Mouse (Mus musculus): Measurements from ENCODE around the gene Cyp2f2. TPM values are rescaled to one million over a fixed set of nuclear protein-coding genes. Genes with fewer than 3 reads are reported as not detected.

Cyp2f2 gene
- polyA plus RNA-seq, 1 experiment from 2014 or later: 0.63 TPM

- peak overlapping the region; percentile 60 for H3K4me3 ChIP-seq
- 77% methylated on average over 5 of the region's 5 CpGs for WGBS
- H3K4me1 ChIP-seq: peaks cover 10% of the 10 kb centered on the region; the same call in 1 of the 2 replicates
- no peaks in the 10 kb centered on the region for H3K27me3 ChIP-seq
- no peak for ATAC-seq (ENCODE audit: insufficient number of reproducible peaks, insufficient read depth, low FRiP score, low TSS enrichment)
- H3K9me3 ChIP-seq: no peaks in the 10 kb centered on the region
- H3K36me3 ChIP-seq: peaks cover 13% of the 10 kb centered on the region
- H3K27ac ChIP-seq: 0 out of 2 replicates have a peak overlapping the region, but pooled peaks have one; percentile 78
- H3K9ac ChIP-seq: no peak overlapping the region
- peak overlapping the region; percentile 47 for H3K4me2 ChIP-seq (replicated peaks)
Observed at GRCm38 (mm10) chr7:27180036-27180435, 60.3 kb downstream of the Cyp2f2 start.

- Histone ChIP-seq H3K27ac (peak within 1 kb of the TSS; percentile 78), H3K9me3 (no peaks in the 10 kb centered on the region), H3K27me3 (no peaks in the 10 kb centered on the region), H3K4me2 (replicated peaks) (peak within 1 kb of the TSS; percentile 47), H3K9ac (no peak within 1 kb of the TSS), H3K4me3 (peak within 1 kb of the TSS; percentile 60), H3K36me3 (peaks cover 24% of the 10 kb centered on the region), H3K4me1 (peaks cover 10% of the 10 kb centered on the region; the same call in 1 of the 2 replicates)
- 64% methylated on average over 14 of the region's 14 CpGs for WGBS
- no peak for ATAC-seq (ENCODE audit: insufficient number of reproducible peaks, insufficient read depth, low FRiP score, low TSS enrichment)
Observed at GRCm38 (mm10) chr7:27180837-27181695, 61.4 kb downstream of the Cyp2f2 start, which contains the start of the genes Gm21983 and Mia. Gm21983 (minus strand) TSS chr7:27181086. Mia (minus strand) TSS chr7:27181157.

DNA sequence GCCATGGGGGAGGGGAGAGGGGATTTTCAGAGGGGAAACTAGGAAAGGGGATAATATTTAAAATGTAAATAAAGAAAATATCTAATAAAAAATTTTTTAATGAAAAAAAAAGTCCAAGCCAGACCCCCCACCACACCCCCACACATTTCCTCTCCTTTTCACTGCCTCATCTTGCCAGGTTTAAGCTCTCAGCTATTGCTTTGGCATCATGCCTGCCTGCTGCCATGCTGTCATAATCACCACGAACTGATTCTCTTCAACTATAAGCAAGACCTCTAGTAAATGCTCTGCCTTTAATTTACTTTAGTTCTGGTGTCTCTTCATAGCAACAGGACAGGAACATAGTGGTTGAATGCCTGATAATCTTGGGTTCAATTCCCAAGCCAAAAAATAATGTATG is 62.8 kb downstream of the Cyp2f2 start:
- ATAC-seq (ENCODE audit: insufficient number of reproducible peaks, insufficient read depth, low FRiP score, low TSS enrichment): no peak
- H3K27ac ChIP-seq: no peak overlapping the region
- H3K4me2 ChIP-seq (replicated peaks): no peak overlapping the region
- no peaks in the 10 kb centered on the region for H3K9me3 ChIP-seq
- peaks cover 10% of the 10 kb centered on the region; the same call in 1 of the 2 replicates for H3K4me1 ChIP-seq
- no peaks in the 10 kb centered on the region for H3K27me3 ChIP-seq
- no peak overlapping the region for H3K4me3 ChIP-seq
- no peak overlapping the region for H3K9ac ChIP-seq
- WGBS: 79% methylated on average over 1 of the region's 1 CpGs
- H3K36me3 ChIP-seq: peaks cover 38% of the 10 kb centered on the region

Small RNAs within 50 kb of the gene (microRNA-seq; reads per million reads assigned to microRNA genes)
- gene Mir3101: 0.54 reads per million

Other genes with a start within 250 kb of the Cyp2f2 start
- not detected in 2 replicates for gene Cyp2a22, start 180.5 kb upstream of the Cyp2f2 start, polyA plus RNA-seq (2016; fragmentation: Nextera tagmentation; extraction: Ambion mirVana)
- gene Cyp2a12, start 90.8 kb upstream of the Cyp2f2 start, polyA plus RNA-seq (2016; fragmentation: Nextera tagmentation; extraction: Ambion mirVana): not detected in 2 replicates
- 0.14 and 0.19 TPM in 2 replicates for gene Cyp2t4, start 33.8 kb downstream of the Cyp2f2 start, polyA plus RNA-seq (2016; fragmentation: Nextera tagmentation; extraction: Ambion mirVana)
- gene Egln2, start 46.9 kb downstream of the Cyp2f2 start, polyA plus RNA-seq (2016; fragmentation: Nextera tagmentation; extraction: Ambion mirVana): 95.8 and 99.8 TPM in 2 replicates
- gene Rab4b, start 59.0 kb downstream of the Cyp2f2 start, polyA plus RNA-seq (2016; fragmentation: Nextera tagmentation; extraction: Ambion mirVana): 63.9 and 71.4 TPM in 2 replicates
- 0.49 and 0.67 TPM in 2 replicates for gene Gm21983, start 61.2 kb downstream of the Cyp2f2 start, polyA plus RNA-seq (2016; fragmentation: Nextera tagmentation; extraction: Ambion mirVana)
- 38.8 and 50.4 TPM in 2 replicates for gene Mia, start 61.2 kb downstream of the Cyp2f2 start, polyA plus RNA-seq (2016; fragmentation: Nextera tagmentation; extraction: Ambion mirVana)
- 3.7 and 4.7 TPM in 2 replicates for gene BC024978, start 75.9 kb downstream of the Cyp2f2 start, polyA plus RNA-seq (2016; fragmentation: Nextera tagmentation; extraction: Ambion mirVana)
- 293 and 312 TPM in 2 replicates for gene Snrpa, start 76.4 kb downstream of the Cyp2f2 start, polyA plus RNA-seq (2016; fragmentation: Nextera tagmentation; extraction: Ambion mirVana)
- gene Itpkc, start 108.8 kb downstream of the Cyp2f2 start, polyA plus RNA-seq (2016; fragmentation: Nextera tagmentation; extraction: Ambion mirVana): 9.2 and 11.0 TPM in 2 replicates
- 16.1 and 19.6 TPM in 2 replicates for gene Coq8b, start 113.1 kb downstream of the Cyp2f2 start, polyA plus RNA-seq (2016; fragmentation: Nextera tagmentation; extraction: Ambion mirVana)
- 36.5 and 39.7 TPM in 2 replicates for gene Numbl, start 138.5 kb downstream of the Cyp2f2 start, polyA plus RNA-seq (2016; fragmentation: Nextera tagmentation; extraction: Ambion mirVana)
- 15.9 and 16.8 TPM in 2 replicates for gene Ltbp4, start 217.8 kb downstream of the Cyp2f2 start, polyA plus RNA-seq (2016; fragmentation: Nextera tagmentation; extraction: Ambion mirVana)
- gene Shkbp1, start 236.1 kb downstream of the Cyp2f2 start, polyA plus RNA-seq (2016; fragmentation: Nextera tagmentation; extraction: Ambion mirVana): 75.8 and 83.2 TPM in 2 replicates
- gene Gm20479, start 237.5 kb downstream of the Cyp2f2 start, polyA plus RNA-seq (2016; fragmentation: Nextera tagmentation; extraction: Ambion mirVana): 0.58 and 0.94 TPM in 2 replicates